Mouse (Mus musculus) left cerebral cortex, postnatal 14 days (tissue): ENCODE results near the gene Gm4894. TPM values are rescaled to one million over a fixed set of nuclear protein-coding genes. Genes with fewer than 3 reads are reported as not detected.

ENCODE experiments used
- DNase-seq, 2 experiments: peaks; one replicate each; pipeline ENCODE4 v3.0.0; 2021 to 2022; ENCODE audit warnings: low spot score in 2 of 2, mixed read lengths in 1 of 2
- intact Hi-C: fragments of 180-260 bp; cut with DNase I; formaldehyde crosslinking; loops from one replicate; pipeline ENCODE4 v1.15.1; 2025
- long read RNA-seq, 2 experiments: library from polyadenylated mRNA; stranded (forward); transcript quantifications; one replicate each; pipeline ENCODE4 v2.0.0; 2021
- total RNA-seq, 2 experiments: library from RNA; stranded (reverse); gene quantifications; 2 replicates each; pipeline ENCODE4 v1.2.3; 2021

Gm4894 gene
- total RNA-seq = not detected
- long read RNA-seq, experiment 1 = 0 reads
- long read RNA-seq, experiment 2 = 0 reads

DNA sequence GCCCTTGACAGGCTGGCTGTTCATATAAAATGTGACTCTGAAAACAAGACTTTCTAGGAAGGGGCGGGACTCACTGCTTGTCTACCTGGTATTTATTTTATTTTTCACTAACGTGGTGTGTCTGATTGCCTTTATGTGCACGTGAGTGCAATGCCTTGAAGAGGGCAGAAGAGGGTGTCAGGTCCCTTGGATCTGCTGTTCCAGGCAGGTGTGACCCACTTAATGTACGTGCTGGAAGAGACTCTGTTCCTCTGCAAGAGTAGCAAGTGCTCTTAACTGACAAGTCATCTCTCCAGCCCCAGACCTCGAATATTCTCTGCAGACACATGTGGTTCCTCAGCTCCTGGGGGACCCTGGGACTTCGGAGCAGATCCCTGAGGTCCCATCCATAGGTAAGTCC lies at the start of gene Gm4894:
Gene Gm4894 (plus strand): TSS at position 301 of the 400 bp plus-strand sequence.
- intact Hi-C loops = no loop called here
- no peak for DNase-seq

DNA sequence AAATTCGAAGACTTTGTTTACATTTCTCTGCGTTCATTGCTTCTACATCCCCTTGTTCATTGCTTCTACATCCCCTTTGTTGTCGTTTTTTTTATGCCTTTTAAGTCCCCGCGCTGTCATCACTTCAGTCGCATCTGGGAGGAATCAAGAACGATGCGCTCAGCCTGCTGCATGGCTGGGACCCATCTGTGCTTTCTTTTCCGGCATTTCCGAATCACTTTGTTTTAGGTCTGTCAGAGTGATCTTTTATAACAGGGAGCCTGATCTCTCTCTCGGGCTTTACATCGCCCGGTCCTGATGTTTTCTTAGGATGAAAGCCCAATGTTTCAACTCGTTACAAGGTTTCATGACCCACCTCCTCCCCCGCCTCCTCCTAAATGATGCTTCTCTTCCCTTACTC lies 44.0 kb upstream of the Gm4894 start:
- no peak for DNase-seq
- intact Hi-C loops = no loop called here

DNA sequence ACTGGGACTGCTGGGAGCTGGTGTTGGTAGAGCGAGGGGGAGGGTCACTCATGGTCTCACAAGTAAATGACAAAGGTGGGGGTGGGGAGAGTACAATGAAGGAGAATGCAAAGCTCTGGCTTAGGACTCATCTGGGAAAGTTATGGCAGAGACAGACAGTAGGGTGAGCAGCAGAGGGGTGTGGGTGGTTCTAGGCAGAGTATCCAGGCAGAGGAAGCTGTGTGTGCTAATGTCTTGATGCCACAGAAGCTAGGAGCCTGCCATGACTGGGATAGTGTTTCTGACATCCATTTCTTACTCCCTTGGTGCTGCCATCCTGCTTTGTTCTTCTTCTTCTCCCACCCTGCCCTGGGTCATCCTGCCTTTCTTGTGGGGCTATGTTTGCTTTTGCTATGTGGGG lies 38.8 kb upstream of the Gm4894 start:
- no peak for DNase-seq
- intact Hi-C loops = no loop called here

DNA sequence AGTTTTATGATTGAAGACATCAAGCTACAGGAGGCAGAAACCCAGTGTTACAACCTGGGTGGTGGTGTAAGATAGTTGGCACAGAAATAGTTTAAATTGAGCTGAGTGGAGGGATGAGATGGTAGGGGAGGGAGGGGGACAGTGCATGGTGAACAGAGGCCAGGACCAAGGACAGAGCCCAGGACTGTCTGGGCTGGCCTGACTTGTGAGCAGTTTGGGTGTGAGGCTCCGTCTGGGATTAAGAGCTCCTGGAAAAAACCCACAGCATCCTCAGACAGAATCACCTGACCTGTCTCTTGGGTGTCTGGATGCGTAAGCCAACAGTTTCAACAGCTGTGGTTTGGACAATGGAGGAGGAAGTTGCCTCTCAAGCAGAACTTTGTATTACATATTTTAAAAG lies 35.6 kb upstream of the Gm4894 start:
- intact Hi-C loops = no loop called here

DNA sequence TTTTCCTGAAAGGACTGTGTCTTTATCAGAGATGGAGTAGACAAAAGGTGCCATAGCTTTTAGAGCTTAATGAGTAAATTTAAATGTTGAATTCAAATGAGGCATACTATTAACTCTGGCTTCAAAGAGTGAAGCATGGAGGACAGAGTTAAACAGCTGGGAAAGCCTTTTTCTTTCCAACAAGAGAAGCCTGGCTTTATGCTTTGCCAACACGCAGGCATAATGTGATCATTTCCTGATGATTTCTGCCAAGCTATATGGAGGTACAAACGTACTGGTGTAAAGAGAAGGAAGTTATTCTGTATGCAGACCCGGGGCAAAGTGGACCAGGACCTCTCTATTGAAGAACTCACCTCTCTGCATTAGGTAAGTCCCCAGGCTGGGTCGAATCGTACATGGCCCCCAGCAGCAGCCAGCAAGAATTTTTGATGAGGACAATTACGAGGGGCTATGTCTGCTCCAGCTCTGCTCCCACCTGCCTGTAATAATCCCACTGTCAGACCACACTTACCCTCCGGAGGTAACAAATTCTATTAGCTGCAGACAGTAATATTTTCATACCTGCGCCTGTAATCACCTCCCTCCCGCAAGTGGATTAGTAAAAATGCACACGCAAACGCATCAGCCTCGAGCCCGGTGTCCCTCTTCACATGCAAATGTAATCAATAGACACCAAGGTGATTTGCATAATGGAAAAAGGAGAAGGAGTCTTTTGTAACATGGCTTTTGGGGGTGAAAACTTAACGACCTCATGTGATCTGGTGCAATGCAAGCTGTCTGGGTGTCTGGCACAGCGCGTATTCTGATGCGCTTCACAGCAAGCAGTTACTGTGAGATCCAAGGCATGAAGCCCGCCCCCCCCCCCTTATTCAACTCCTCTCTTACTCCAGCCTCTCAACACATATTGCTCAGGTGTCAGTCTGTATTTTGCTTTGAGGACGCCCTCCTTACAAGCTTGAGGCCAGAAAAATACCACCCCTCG lies 32.4 kb upstream of the Gm4894 start:
- DNase-seq = no peak
- intact Hi-C loops = no loop called here

More for the DNA sequence above, 35.6 kb upstream of the Gm4894 start:
- no peak for DNase-seq

DNA sequence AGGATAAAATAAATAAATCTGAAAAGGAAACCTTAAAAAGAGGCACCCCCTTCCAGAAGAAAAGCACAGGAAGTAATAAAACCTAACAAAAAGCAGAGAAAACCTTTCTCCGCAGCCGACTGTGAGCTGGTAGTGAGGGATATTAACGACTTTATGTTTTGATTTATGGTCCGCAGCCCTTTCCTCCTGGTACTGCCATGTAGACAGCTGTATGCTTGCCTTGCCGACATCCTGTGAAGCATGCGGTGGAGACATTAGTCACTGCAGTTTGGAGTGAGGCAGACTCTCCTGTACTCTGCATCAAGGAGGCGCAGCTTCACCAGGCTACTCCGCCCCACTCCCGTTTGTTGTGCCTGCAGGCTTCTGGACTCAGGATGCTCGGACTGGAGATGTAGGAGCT lies 25.8 kb upstream of the Gm4894 start:
- DNase-seq = no peak
- intact Hi-C loops = no loop called here

DNA sequence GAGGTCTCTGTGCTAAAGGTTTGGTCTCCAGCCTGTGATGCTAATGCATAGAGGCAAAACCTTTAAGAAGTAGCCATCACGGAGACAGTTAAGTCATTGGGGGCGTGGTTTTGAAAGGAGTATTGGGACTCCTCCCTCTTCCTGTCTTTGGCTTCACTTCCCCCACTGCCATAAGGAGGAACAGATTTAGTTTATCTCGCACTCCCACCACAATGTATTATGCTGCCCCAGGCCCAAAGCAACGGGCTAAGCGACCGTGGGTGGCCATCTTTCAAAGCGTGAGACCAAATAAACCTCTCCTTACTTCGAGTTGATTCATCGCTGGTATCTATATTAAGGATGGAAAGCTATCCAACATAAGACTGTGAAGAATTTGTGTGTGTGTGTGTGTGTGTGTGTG lies 22.9 kb upstream of the Gm4894 start:
- intact Hi-C loops = no loop called here
- peak; percentile 50 to 51 for DNase-seq

DNA sequence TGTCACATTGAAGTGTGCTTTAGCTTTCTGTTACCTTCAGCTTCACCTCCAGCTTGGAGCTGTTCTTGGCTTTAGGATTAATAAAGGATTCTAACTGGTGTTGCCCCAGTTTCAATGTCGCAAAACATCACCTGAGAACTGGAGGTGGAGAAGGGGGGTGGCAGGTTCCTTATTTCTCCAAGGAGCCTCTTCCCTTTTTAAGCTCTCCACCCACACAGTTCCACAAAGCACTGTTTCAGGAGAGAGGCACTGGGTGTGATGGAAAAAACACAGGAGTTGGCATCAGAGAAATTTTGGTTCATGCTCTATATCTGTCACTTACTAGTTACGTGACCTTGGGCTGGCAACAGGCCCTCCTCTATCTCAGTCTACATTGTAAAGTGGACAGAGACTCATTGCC lies 21.3 kb upstream of the Gm4894 start:
- DNase-seq = peak in 1 of 2 experiments; percentile 23
- intact Hi-C loops = no loop called here

DNA sequence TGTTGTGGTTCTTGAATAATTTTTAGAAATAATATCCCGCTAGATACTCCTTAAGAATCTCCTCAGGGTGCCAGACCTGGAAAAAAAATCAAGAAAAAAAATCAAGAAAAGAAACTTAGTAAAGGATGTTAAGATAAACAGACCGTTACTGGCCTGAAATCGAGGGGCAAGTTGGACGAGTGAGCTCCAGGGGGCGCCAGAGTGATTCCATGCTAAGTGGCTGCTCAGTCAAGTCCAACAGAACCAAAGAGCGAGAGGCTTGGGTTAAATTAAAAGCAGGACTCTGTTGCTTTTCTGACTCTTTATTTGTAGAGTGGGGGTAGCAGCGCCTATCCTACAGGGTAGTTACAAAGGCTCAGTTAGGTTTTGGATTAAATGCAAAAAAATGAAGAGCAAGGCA lies 3.5 kb upstream of the Gm4894 start:
- intact Hi-C loops = loop anchor here (1.0 kb wide), 1 partner anchor 242 kb away; no protein-coding TSS in a partner anchor

DNA sequence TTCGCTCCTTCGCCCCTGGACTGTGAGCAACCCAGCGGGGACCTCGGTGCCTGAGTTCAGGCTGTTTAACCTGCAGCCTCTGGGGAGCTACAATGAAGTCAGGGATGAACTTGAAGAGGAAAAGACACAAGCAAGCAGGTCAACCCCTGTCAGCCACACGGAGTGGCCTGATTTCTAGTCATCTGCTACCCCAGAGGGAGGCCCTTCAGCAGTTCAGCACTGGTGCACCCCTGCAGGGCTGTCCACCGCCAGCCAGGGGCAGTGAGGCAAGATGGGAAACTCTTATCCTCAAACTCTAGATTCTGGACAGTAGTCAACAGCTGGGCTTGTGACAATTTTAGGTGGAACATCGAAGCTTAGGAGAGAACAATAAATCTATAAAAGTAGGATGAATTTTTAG lies 18.6 kb downstream of the Gm4894 start:
- DNase-seq = no peak
- intact Hi-C loops = no loop called here

More for the DNA sequence above, 3.5 kb upstream of the Gm4894 start:
- peak; percentile 52 to 73 for DNase-seq

DNA sequence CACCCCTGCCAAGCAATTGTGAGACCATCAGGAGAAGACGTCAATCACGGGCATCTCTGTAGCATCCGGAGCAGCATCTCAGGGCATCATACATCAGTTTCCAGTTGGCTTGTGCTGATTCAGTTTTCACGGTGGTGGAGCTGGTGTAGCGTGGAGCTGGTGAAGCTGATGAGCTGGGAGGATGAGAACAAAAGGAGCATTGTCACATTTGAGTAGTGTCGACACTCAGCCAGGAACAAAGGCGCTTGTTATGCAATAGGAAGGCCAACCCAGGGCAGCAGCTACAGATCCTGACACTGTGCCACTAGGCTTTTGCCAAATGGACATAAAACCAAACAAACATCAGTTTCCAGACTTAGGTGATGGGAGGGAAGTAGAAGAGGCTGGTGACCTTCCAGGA lies 23.2 kb downstream of the Gm4894 start:
- intact Hi-C loops = no loop called here
- DNase-seq = peak in 1 of 2 experiments; percentile 7

DNA sequence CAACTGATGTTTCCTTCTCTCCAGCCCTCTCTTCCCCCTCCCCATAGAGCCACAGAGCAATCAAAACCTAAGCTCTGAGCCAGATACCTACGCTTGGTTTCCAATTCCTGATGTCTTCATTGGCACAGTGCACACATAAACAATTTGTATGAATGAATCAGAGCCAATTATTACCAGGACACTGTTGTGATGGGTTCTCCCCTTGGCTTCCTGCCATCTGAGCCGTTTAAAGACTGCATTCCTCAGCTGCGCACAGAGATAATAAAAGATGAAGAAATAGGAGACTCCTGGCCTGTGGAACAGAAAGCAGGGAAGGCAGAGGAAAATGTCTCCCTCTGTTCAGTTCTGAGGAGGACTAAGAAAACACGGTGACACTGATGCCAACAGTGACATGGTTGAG lies 25.6 kb downstream of the Gm4894 start:
- intact Hi-C loops = no loop called here
- peak in 1 of 2 experiments; percentile 4 for DNase-seq

DNA sequence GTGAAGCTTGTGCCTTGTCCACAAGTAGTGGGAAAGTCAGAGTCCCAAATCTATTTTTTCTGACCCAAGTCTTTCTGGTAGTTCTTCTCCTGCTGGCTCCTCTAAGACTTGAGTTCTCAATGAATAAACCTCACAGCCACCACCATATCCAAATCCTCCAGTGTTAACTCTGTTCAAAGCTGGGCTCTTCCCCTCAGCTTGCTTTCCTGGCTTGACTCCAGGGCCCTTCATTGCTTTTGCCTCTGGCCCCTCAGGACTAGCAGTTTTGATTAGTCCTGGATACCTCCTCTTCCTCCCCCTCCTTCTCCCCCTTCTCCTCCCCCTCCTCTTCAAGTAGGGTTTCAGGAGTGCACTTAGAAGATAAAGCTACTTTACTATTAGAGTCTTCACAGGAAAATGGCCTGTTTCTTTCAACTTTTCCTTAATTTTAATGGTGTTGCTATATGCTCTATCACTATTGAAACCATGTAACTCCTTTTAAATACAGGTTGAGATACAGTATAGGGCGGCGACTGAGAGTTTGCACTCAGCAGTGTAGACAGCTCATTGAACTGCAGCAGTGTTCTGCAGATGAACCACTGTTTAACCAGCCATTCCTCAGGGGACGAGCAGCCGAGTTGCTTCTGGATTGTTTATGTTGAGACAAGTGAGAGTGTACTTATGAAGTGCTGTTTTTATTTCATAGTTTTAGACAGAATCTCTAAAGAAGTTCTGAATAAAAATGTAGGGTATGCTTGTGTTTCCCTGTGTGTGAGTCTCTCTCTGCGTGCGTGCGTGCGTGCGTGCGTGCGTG lies 26.4 kb downstream of the Gm4894 start:
- intact Hi-C loops = no loop called here
- no peak for DNase-seq

DNA sequence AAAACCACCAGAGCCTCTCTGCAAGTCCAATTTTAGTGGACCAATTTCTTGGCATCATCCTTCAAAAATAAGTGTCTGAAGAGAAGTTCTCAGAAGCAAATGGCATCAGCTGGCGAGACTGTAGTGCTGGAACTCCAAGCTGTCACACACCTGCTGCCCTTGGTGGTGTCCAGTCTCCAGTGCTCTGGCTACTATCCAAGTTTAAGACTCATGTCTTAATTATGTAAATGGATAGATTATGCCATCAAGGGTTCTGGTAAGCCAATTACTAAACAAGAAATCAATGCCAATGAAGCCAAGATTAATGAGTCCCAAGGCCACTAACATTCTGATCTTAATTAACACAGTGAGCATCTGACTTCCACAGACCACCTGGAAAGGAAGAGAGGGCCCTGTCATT lies 44.8 kb downstream of the Gm4894 start:
- DNase-seq = no peak
- intact Hi-C loops = no loop called here

DNA sequence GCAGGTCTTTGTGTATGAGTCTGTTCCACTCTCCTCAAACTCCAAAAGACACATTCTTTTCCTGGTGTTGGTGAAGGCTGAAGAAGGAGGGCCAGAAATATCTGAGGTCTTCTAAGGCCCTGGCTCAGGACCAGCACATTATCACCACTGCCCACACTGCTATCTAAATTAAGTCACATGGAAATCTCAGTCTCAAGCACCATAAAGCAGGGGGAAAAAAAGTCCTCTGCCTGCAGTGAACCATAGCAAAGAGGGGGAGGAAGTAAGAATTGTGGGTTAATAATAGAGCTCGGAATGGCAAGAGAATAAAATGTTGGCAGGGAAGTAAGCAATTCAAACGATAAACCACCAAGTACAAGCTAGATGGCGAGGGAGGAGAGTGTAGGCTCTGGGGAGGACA lies 57.2 kb downstream of the Gm4894 start:
- DNase-seq = peak; percentile 18 to 49
- intact Hi-C loops = no loop called here

DNA sequence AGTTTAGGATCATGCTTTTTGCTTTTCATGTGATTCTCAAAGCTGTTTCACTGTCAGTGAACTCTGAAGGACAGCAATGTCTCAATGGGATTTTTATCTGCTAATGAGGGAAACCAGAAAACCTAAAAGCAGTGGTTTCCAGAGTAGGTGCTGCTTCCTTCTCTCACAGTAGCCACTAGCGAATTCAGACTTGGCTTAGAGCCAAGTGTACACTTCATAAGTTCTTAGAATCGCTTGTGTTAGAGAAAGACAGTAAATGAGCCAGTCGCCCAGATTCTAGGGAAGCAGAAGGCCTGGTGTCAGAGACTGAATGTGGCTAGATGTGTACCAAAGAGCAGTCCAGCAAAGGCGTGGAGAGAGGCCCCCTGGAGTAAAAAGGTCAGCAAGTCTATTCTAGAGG lies 60.5 kb downstream of the Gm4894 start:
- intact Hi-C loops = no loop called here
- DNase-seq = no peak

DNA sequence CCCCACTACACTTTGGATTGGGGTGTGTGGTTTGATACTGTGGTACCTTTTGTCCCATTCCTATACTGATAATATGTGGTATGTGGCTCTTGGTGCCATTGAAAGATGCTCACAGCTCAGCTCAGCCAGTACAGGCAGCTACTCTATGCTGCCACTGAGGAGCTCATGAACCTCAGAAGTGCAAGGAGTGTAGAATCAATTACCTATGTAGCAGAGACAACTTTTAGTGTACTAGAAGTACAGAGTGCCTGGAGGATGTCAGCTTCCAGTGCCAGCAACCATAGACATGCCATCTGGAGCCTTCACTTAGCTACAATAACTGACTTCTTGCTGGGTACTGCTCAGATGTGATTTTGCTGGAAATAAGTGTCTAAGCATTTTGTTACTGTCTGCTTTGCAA lies 68.3 kb downstream of the Gm4894 start:
- intact Hi-C loops = no loop called here

More for the DNA sequence above, 68.3 kb downstream of the Gm4894 start:
- peak in 1 of 2 experiments; percentile 15 for DNase-seq
